Mouse (Mus musculus) cerebellum, adult 11 months (tissue): Measurements from ENCODE around the gene Ski.

Experiments used
- DNase-seq: peaks from one replicate; pipeline ENCODE4 v3.0.0; 2022

The Ski gene

GRCm38 (mm10) chr4:155213752-155214054 lies 8.7 kb downstream of the Ski start:
- no peak for DNase-seq

- DNase-seq = peak; percentile 69
These were observed 9.2 kb downstream of the Ski start for GRCm38 (mm10) chr4:155213052-155213751.

DNA sequence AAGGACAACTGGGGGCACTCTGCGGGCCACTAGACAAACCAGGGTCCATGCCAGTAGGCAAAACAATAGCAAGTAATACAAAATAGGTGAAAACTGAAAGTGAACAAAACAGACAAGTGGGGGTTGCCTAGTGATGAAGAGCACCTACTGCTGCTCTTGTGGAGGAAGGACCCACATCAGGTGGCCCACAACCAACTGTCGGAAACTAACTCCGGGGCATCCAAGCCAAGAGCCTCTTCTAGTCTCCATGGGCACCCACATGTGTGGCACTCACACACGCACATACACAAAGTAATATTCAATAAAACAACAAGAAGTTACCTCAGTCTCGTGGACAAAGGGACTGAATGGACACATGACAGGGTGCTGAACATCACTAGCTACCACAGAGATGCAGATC lies 12.9 kb downstream of the Ski start:
- DNase-seq = no peak

- DNase-seq = no peak
These were observed 13.3 kb downstream of the Ski start for GRCm38 (mm10) chr4:155209079-155209478.

- no peak for DNase-seq
These were observed 13.8 kb downstream of the Ski start for GRCm38 (mm10) chr4:155208613-155209012.

DNA sequence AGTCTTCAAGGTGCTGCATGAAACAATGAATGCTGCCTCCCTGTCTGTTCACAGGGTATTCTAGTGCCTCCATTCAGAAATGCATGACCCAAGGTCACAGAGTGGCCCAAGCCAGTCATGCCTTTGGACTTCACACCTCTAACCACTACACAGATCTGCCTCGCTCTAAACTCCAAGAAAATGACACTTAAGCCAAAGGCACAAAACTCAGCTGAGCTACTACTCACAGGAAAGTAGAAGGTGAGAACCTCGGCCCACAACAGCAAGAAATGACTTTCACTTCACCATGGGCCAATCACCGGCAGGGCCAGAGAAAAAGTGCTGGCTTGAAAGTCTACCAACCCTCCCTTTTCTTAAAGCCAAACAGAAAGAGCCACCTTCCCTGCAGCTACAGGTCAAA lies 14.6 kb downstream of the Ski start:
- DNase-seq = no peak

DNA sequence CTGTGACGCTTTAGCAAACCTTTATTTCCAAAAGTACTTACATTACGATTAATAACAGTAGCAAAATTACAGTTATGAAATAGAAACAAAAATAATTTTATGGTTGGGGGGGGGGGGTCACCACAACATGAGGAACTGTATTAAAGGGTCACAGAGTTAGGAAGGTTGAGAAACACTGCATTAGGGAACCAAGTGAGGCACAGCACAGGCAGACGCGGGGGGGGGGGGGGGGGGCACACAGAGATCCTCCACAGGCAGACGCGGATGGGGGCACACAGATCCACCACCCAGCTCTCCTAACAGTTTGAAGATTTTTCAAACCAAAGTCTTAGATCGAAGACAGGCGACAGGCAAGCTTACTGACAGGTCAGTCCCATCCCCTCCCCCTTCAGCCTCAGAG lies 15.9 kb downstream of the Ski start:
- DNase-seq = no peak

DNA sequence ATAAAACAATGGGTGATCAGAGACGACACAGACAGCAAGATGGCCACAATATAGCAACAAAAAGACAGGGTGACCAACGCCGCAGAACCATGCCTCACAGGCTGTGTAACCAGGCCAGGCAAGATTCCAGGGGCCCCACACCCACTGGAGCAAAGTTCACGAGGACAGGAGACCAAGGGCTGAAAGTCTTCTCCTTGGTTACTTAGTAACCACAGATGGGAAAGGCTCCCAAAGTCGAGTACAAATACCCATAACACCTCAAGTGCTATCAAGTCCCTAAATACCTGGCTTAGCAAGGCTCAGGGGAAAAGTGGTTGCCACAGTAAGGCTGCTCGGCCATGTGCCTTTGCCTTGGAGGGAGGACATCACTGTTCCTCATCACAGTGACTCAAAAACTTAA lies 16.5 kb downstream of the Ski start:
- DNase-seq = no peak

- no peak for DNase-seq
These were observed 20.6 kb downstream of the Ski start for GRCm38 (mm10) chr4:155201764-155202163.

GRCm38 (mm10) chr4:155200861-155201390 lies 21.5 kb downstream of the Ski start:
- DNase-seq = no peak

DNA sequence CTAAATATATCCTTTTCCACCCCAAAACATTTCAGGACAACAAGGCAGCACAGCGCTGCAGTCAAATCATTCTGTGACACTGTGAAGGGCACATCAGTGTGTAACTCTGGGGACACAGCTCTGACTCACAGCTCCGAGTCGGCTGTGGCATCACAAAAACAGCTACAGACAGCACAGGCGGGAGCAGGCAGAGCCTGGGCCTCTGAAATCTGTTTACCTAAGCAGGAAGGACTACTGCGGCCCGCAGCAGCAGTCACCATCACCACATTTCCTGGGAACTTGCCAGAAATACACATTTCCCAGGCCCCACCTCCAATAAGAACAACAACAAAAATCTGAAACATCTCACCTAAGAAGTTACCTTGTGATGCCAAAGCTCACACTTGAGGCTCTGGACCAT lies 24.7 kb downstream of the Ski start:
- no peak for DNase-seq

DNA sequence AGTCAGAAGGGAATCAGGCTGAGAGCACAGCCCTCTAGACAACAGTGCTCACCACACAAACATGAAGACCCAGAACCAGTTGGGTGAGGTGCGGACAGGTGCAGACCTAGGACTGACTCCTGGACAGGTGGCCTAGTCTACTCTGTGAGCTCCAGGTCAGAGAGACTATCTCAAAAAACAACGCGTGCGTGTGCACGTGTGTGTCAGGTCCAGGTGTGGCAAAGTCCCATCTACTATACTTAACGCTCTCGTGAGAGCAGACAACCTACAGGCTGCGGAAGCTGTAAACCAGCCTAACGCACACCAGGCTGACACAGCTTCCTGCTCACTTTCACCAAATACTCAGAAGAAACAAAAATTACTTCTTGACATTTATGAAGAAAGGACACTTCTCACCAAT lies 27.2 kb downstream of the Ski start:
- DNase-seq = no peak

- no peak for DNase-seq
These were observed 32.1 kb downstream of the Ski start for GRCm38 (mm10) chr4:155190275-155190674.

DNA sequence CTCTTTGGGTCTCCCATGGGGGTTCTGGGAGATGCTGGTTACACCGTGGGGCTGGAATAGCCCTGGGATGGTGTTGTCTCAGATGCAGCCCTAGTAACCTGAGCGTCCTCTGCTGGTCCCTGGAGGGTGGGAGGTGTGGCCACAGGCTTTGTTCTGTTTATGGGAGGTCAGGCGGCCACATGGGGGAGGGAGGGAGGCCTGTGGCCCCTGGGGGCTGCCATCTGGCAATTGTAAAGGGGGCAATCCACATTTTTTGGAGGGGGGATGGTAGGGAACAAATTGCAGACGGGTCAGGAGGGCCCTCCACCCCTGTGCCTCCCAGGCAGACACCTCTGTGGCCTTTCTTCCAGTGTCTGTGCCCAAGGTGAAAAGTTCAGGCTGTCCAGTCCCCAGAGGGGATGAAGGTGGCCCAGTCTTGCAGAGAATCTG lies 32.7 kb downstream of the Ski start:
- DNase-seq = no peak

- no peak for DNase-seq
These were observed 33.6 kb downstream of the Ski start for GRCm38 (mm10) chr4:155188803-155189202.

DNA sequence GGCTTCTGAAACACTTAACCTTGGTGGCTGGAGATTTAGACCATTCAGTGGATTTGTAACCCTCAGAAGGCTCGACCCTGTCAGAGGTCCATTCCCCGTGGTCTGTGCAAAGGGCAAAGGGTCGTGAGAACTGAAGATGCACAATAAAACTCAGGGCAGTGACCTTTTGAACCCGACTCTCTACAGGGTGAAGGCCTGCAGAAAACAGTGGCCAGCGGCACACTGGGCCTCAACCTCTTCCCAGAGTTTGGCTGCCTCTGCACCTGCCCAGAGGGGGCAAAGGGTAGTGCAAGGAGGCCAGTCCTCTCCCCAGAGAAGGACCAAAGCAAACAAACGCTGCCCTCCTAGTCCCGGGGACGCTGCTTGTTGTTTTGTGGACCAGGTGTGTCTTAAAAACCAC lies 34.1 kb downstream of the Ski start:
- no peak for DNase-seq

- no peak for DNase-seq
These were observed 35.2 kb downstream of the Ski start for GRCm38 (mm10) chr4:155187192-155187674.

GRCm38 (mm10) chr4:155185845-155186244 lies 36.5 kb downstream of the Ski start:
- DNase-seq = no peak

DNA sequence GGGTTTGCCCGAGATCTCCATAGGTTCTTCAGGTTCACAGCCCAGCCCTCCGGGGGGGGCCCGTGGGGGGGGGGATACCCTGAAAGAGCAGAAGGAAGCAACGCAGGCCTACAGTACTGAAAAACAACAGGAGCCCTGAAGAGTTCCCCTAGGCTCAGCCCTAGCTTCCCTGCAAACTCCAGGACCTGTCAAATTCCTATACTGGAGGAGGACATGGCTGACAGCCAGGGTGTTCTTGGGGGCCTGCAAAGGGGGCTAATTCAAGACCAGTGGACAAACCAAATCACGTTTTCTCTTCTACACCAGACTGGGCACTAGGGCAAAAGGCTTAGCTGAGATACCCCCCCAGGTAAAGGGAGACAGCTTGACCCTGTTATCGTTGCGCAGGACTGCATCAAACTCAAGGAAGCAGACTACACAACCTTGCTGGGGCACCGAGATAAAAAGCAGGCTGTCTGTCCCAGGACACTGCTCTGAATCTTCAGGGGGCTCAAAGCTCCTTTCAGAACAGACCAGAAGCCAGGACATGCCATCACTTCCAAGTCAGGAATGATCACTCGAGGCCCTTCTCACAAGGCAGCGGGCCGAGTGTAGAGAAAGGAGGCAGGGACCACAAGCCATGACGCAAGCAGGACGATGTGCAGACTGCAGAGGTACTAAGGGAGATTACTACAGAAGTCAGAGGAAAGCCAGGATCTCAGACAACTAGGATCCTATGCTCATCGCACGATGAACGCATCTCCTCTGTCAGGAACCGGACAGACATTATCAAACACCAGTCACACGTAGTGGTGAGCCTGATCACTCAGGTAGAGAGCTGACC lies 37.9 kb downstream of the Ski start:
- no peak for DNase-seq

GRCm38 (mm10) chr4:155183201-155183600 lies 39.2 kb downstream of the Ski start:
- no peak for DNase-seq

- no peak for DNase-seq
These were observed 43.3 kb downstream of the Ski start for GRCm38 (mm10) chr4:155178981-155179512.

- no peak for DNase-seq
These were observed 44.1 kb downstream of the Ski start for GRCm38 (mm10) chr4:155178274-155178673.

DNA sequence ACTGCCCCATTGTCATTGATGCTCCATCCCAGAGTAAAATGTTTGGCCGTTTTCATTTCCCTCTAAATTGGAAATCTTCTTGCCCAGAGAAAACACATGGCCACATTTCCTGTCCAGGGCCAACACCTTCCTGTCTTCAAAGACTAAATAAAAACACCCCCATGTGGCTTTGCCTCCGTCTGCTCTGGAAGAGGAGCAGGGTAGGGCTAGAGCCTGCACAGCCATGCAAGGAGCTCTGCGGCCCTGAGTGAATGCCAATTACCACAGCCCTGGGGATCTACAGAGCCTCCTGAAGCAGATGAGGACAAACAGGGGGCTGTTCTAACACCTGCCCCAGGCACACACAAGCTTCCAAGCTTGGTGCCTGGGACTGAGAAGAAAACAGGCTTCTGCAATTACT lies 46.2 kb downstream of the Ski start:
- DNase-seq = no peak
